Mouse (Mus musculus) limb, embryonic 14.5 days (tissue): ENCODE data around the gene Plekhb2. TPM values are rescaled to one million over a fixed set of nuclear protein-coding genes. Genes with fewer than 3 reads are reported as not detected.

Experiments used
- ATAC-seq: fragments of 200-750 bp; cut with Nextera tagmentation; 2 replicates; pipeline ENCODE4 v1.8.0; 2017; ENCODE audit warnings: low read depth, moderate number of reproducible peaks, moderate TSS enrichment; ENCODE audit not compliant: low FRiP score
- DNase-seq: peaks from one replicate; pipeline ENCODE4 v3.0.0-alpha.2; 2015; ENCODE audit warnings: low spot score
- H3K27ac ChIP-seq: fragments of 300-500 bp; sonication (generic); replicated peaks from 2 replicates; pipeline ENCODE4 v1.5.1; 2014; ENCODE audit warnings: low read depth, mild to moderate bottlenecking, low read length, moderate library complexity, mixed read lengths
- H3K27me3 ChIP-seq: fragments of 300-500 bp; sonication (generic); 2 replicates; pipeline ENCODE4 v1.6.1; 2014; ENCODE audit warnings: low read length, mixed read lengths; ENCODE audit not compliant: control insufficient read depth, insufficient read depth
- H3K36me3 ChIP-seq: fragments of 300-500 bp; sonication (generic); 2 replicates; pipeline ENCODE4 v1.6.1; 2014; ENCODE audit warnings: mild to moderate bottlenecking, low read length, moderate library complexity, mixed read lengths; ENCODE audit not compliant: control insufficient read depth, insufficient read depth
- H3K4me1 ChIP-seq: fragments of 300-500 bp; sonication (generic); 2 replicates; pipeline ENCODE4 v1.6.1; 2014; ENCODE audit warnings: antibody characterized with exemption, low read length, mixed read lengths; ENCODE audit not compliant: control insufficient read depth, insufficient read depth
- H3K4me2 ChIP-seq: fragments of 300-500 bp; sonication (generic); replicated peaks from 2 replicates; pipeline ENCODE4 v1.6.1; 2014; ENCODE audit warnings: low read depth, mild to moderate bottlenecking, low read length, moderate library complexity; ENCODE audit not compliant: severe bottlenecking
- H3K4me3 ChIP-seq: fragments of 300-500 bp; sonication (generic); replicated peaks from 2 replicates; pipeline ENCODE4 v1.5.1; 2014; ENCODE audit warnings: low read length
- H3K9ac ChIP-seq: fragments of 300-500 bp; sonication (generic); 2 replicates; pipeline ENCODE4 v1.6.1; 2014; ENCODE audit warnings: mild to moderate bottlenecking, low read depth, low read length, moderate library complexity; ENCODE audit not compliant: severe bottlenecking
- H3K9me3 ChIP-seq: fragments of 300-500 bp; sonication (generic); 2 replicates; pipeline ENCODE4 v1.6.1; 2016; ENCODE audit warnings: low read length; ENCODE audit not compliant: control insufficient read depth
- POLR2A ChIP-seq: fragments of 200-500 bp; IDR thresholded peaks from 2 replicates; pipeline ENCODE4 v1.8.0; 2012; ENCODE audit warnings: inconsistent platforms, mild to moderate bottlenecking, moderate library complexity, borderline replicate concordance; ENCODE audit not compliant: insufficient read depth, insufficient read length; ENCODE audit errors: extremely low read depth
- WGBS: fragments of 180-500 bp; shearing (Covaris S2); extraction: QIAGEN DNeasy Blood & Tissue Kit; methylation state at CpG from one replicate; pipeline ENCODE4 v1.1.7; 2014; 5-methylcytosine and 5-hydroxymethylcytosine counted together
- polyA plus RNA-seq, 2 experiments: library from polyadenylated mRNA; depleted of rRNA in 1 of 2; stranded (reverse) in 1 of 2; unstranded in 1 of 2; fragments of >200 nt; fragmentation: Nextera tagmentation in 1 of 2; extraction: Ambion mirVana in 1 of 2; gene quantifications; 2 replicates each; pipeline versions ENCODE4 v1.2.1 to v1.2.3; 2012 to 2014

Gene Plekhb2
- polyA plus RNA-seq, 2 experiments = 9.5 to 15.6 TPM

DNA sequence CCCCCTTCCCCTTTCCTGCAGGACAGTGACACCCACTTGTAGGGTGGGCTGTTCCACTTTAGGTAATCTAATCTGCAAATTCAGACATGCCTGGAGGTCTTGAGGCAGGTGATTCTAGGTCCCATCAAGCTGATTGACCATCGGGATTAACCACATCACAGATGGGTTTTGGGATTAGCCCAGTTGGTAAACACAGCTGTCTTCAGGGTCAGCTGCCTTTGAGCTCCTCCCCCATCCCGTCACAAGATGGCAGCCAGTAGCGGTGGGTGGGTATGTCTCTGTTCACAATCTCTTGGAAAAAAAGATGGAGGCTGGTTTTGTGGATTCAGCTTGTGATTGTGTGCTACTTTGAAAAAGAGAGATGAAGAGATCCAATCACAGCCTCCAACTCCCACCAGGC is 10.0 kb downstream of the Plekhb2 start:
- no peak overlapping the region for H3K4me3 ChIP-seq
- DNase-seq (no peak), ATAC-seq (no peak)

DNA sequence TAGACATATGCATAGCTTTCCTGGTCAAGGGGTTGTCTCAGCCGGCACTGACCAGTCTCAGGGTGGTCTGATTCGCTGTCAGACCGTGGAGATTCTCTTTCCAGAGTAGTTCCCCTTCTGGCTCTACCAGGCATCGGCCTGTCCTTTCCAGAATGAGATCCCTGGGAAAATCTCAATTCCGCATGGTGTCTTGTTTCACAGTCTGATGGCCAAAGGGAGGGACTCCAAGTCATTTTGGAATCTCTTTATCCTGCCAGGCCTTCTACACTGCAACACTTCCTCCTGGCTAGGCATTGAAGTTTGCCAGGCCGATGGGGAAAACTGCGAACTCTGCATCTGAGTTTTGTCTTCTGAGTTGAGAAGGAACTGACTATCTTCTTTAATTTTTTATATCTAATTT is 10.4 kb downstream of the Plekhb2 start:
- H3K4me2 ChIP-seq = no peak overlapping the region
- no peaks in the 10 kb centered on the region for H3K9me3 ChIP-seq
- H3K4me3 ChIP-seq = no peak overlapping the region
- H3K27ac ChIP-seq = no peak overlapping the region
- DNase-seq (no peak), ATAC-seq (no peak)
- no peaks in the 10 kb centered on the region for H3K4me1 ChIP-seq
- TF ChIP-seq POLR2A = no peak
- peaks cover 8% of the 10 kb centered on the region for H3K36me3 ChIP-seq
- 79% methylated on average over 7 of the region's 7 CpGs for WGBS
- H3K9ac ChIP-seq = no peak overlapping the region
- no peaks in the 10 kb centered on the region for H3K27me3 ChIP-seq

More for the DNA sequence above, 10.0 kb downstream of the Plekhb2 start:
- no peak overlapping the region for H3K27ac ChIP-seq
- H3K9ac ChIP-seq = no peak overlapping the region
- H3K9me3 ChIP-seq = no peaks in the 10 kb centered on the region
- peaks cover 8% of the 10 kb centered on the region for H3K36me3 ChIP-seq
- no peak for TF ChIP-seq POLR2A
- no peaks in the 10 kb centered on the region for H3K4me1 ChIP-seq
- no peaks in the 10 kb centered on the region for H3K27me3 ChIP-seq
- 88% methylated on average over 3 of the region's 3 CpGs for WGBS
- H3K4me2 ChIP-seq = no peak overlapping the region

DNA sequence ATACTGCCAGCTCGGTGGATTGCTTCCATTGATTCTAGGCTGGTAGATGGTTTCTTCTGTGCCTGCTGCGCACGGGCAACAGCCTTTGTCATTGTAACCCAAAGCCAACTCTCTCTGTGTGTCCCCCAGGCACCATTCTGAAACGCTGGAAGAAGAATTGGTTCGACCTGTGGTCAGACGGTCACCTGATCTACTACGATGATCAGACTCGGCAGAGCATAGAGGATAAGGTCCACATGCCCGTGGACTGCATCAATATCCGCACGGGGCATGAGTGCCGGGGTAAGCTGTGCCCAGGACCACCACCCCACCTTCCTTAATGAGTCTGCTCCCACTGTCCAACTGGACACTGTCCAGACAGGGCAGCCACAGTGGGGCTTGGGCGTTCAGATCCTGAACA is 13.1 kb downstream of the Plekhb2 start:
- H3K4me2 ChIP-seq = no peak overlapping the region
- ATAC-seq = no peak
- DNase-seq = no peak
- H3K9me3 ChIP-seq = no peaks in the 10 kb centered on the region
- 94% methylated on average over 13 of the region's 13 CpGs for WGBS
- H3K36me3 ChIP-seq = peaks cover 8% of the 10 kb centered on the region
- no peak overlapping the region for H3K9ac ChIP-seq
- no peak overlapping the region for H3K27ac ChIP-seq
- no peak for TF ChIP-seq POLR2A
- no peaks in the 10 kb centered on the region for H3K27me3 ChIP-seq
- no peak overlapping the region for H3K4me3 ChIP-seq
- H3K4me1 ChIP-seq = no peaks in the 10 kb centered on the region

DNA sequence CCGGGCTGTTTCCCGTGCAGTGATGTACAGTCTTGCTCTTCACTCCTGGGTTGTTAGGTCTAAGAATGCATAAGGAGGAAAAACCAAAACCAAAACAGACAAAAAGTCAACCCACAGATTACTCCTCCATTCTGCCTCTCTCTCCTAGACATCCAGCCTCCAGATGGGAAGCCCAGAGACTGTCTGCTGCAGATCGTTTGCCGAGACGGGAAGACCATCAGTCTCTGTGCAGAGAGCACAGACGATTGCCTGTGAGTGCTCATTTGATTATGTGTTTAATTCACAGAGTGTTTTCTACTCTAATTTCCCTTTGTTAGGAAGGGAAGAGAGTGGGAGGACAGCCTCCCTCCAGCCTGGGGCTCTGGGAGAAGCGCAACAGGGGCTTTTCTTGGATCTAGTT is 13.5 kb downstream of the Plekhb2 start:
- TF ChIP-seq POLR2A = no peak
- Histone ChIP-seq H3K4me1 (no peaks in the 10 kb centered on the region), H3K9me3 (no peaks in the 10 kb centered on the region), H3K27ac (no peak overlapping the region), H3K27me3 (no peaks in the 10 kb centered on the region), H3K36me3 (peaks cover 8% of the 10 kb centered on the region), H3K4me2 (no peak overlapping the region), H3K4me3 (no peak overlapping the region), H3K9ac (no peak overlapping the region)
- no peak for ATAC-seq
- 87% methylated on average over 7 of the region's 7 CpGs for WGBS
- DNase-seq = no peak

DNA sequence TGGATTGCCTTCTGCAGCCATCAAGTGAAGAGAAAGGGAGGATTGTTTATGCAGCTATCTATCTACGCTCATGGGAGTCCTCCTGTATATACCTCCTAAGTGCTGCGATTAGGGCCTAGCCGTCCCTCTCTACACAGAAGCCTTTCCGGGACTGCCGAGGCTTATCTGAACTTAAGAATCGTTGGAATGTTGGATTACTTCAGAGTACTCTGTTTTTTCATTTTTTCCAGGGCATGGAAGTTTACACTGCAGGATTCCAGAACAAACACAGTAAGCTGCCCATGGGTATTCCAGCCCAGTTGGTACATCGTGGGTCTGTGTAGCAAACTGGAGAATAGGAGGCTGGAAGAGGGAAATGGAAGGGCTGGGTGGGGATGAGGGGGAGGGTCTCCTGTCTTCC is 14.5 kb downstream of the Plekhb2 start:
- 89% methylated on average over 7 of the region's 7 CpGs for WGBS
- H3K4me2 ChIP-seq = no peak overlapping the region
- TF ChIP-seq POLR2A = no peak
- no peaks in the 10 kb centered on the region for H3K9me3 ChIP-seq
- no peak overlapping the region for H3K27ac ChIP-seq
- peaks cover 8% of the 10 kb centered on the region for H3K36me3 ChIP-seq
- H3K27me3 ChIP-seq = no peaks in the 10 kb centered on the region
- H3K9ac ChIP-seq = no peak overlapping the region
- ATAC-seq = no peak
- no peaks in the 10 kb centered on the region for H3K4me1 ChIP-seq
- no peak for DNase-seq
- H3K4me3 ChIP-seq = no peak overlapping the region

DNA sequence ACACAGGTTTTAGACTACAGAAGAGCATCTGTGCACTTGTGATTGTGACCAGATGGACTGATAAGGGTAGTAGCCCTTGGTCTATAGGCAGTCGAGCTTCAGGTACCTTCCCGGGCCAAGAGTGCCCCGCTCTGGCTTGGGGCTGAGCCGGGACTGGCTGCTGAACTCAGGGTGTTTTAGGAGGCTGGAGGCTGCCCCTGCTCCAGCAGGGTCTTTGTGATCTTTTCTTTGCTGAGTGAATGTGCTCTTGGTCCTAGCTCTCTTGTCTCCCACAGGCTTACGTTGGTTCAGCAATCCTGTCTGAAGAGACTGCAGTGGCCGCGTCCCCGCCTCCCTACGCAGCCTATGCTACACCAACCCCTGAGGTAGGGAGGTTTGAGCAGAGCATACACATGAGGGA is 16.1 kb downstream of the Plekhb2 start:
- no peaks in the 10 kb centered on the region for H3K9me3 ChIP-seq
- no peak overlapping the region for H3K9ac ChIP-seq
- no peak overlapping the region for H3K4me2 ChIP-seq
- ATAC-seq (no peak), DNase-seq (no peak)
- no peak overlapping the region for H3K4me3 ChIP-seq
- TF ChIP-seq POLR2A = no peak
- peaks cover 8% of the 10 kb centered on the region for H3K36me3 ChIP-seq
- no peaks in the 10 kb centered on the region for H3K4me1 ChIP-seq
- no peaks in the 10 kb centered on the region for H3K27me3 ChIP-seq
- H3K27ac ChIP-seq = no peak overlapping the region
- WGBS = 85% methylated on average over 9 of the region's 9 CpGs
